Mouse (Mus musculus) liver, adult 2 months (tissue): ENCODE results near the gene Erbb3.

Experiments
- CTCF ChIP-seq: fragments of 200-500 bp; IDR thresholded peaks from 2 replicates; pipeline ENCODE4 v1.5.1; 2011; ENCODE audit warnings: low read depth, low read length, control low read depth
- POLR2A ChIP-seq: fragments of 200-500 bp; IDR thresholded peaks from 2 replicates; pipeline ENCODE4 v1.6.1; 2011; ENCODE audit warnings: low read length, control low read depth; ENCODE audit not compliant: insufficient read depth; ENCODE audit errors: extremely low read depth

DNA sequence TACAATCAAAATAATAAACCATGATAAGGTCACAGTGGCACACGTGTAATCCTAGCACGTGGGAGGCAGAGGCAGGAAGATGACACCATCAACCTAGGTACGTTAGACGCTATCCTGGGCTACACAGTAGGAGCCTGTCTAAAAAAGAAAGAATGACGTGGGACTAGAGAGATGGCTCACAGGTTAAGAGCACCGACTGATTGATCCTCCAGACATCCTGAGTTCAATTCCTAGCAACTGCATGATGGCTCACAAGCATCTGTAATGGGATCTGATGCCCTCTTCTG, 23.6 kb upstream of the Erbb3 start:
- TF ChIP-seq CTCF (no peak), POLR2A (no peak)
